Mouse (Mus musculus): ENCODE data around the gene Fxyd5. TPM values are rescaled to one million over a fixed set of nuclear protein-coding genes. Genes with fewer than 3 reads are reported as not detected.

Fxyd5 gene
- total RNA-seq, 2 experiments from 2014 or later = 20.2 to 22.7 TPM

DNA sequence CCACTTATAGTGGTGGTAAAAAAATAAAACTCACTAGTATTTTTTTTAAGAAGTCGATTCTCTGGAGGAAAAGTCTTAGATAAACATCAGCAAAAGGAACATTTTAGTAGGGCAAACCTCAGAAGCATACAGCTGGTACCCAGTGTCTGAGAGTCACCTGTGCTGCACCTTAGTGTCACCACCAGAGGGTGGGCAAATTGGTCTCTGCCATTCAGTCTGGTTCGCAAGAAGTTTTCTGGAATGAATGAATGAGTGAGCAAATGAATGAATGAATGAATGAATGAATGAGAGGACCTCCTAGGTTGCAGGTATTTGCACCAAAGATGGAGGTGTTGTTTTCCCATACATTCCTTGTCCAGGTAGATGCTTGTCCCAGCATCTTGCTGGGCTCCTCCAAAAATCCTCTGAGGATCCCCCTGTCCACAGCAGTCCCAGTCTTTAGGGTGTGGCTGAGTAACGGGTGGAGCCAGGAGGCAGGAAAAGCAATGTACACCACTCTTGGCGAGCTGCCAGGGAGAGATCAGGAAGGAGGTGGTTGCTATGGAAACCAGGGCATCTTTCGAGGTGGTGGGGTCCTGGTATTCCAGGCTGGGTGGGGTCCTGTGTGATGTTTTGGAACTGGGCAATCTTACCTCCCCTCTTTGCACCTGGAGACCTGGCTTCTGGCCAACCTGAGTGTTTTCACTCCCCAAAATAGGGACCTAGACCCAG is 7.0 kb upstream of the Fxyd5 start:
- peak in 1 of 2 experiments; percentile 42 for DNase-seq (ENCODE audit: extremely low spot score in 1 of 2, low spot score in 1 of 2)

GRCm38 (mm10) chr7:31041662-31042315 is 492 bp downstream of the Fxyd5 start:
- no peak for DNase-seq (ENCODE audit: extremely low spot score in 1 of 2, low spot score in 1 of 2)

GRCm38 (mm10) chr7:31041023-31041407 is 1.3 kb downstream of the Fxyd5 start:
- no peak for DNase-seq (ENCODE audit: extremely low spot score in 1 of 2, low spot score in 1 of 2)

DNA sequence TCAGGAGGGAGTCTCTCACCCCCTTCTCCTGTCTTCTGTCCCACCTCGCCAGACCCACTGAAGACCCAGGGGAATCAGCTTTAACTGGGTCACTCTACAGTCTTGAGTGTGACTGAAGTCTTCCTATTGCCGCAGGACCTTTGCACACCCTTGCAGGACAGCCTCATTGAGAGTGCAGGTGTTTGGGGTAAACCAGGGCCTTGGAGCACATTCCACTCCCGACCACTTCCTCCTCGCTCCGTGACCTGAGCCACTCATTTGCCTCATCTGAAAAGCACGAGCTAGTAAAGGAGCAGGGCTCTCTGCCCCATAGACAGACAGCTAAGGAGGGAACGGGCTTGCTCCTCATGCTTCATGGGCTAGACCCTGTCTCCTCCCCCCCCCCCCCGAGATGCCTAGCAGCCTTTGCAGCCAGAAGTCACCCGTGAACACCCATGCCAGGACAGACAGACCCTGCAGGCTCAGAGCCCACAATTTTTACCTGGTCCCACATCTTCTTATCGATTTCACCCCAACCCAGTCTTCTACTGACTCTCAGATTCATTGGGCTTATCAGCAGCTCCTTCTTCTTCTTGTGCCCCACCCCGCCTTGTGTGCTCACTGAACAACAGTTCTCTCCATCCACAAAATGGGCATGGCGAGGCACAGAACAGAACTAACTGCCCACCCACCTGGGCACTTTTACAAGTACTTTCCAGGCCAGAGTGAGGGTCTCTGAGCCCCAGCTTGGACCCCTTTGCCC is 1.8 kb downstream of the Fxyd5 start:
- no peak for DNase-seq (ENCODE audit: extremely low spot score in 1 of 2, low spot score in 1 of 2)

- no peak for DNase-seq (ENCODE audit: extremely low spot score in 1 of 2, low spot score in 1 of 2)
Measured at GRCm38 (mm10) chr7:31039011-31039410, 3.3 kb downstream of the Fxyd5 start.

DNA sequence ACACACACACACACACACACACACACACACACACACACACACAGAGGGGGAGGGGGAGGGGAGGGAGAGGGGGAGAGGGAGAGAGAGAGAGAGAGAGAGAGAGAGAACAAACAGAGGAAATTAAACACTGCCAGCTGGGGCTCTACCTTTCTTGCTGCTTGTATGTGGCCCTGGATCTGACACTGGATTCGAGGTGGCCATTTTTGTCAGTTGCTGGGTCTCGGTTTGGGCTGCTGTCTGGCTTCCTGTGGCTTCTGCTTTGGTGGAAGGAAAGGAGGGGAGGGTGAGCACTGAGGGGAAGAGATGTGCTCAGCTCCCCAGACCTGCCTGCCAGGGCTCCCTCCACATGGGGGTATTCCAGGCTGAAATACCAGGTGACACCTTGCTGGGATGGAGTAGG is 4.6 kb downstream of the Fxyd5 start:
- DNase-seq (ENCODE audit: extremely low spot score in 1 of 2, low spot score in 1 of 2) = no peak

GRCm38 (mm10) chr7:31036917-31037316 is 5.4 kb downstream of the Fxyd5 start:
- no peak for DNase-seq (ENCODE audit: extremely low spot score in 1 of 2, low spot score in 1 of 2)

DNA sequence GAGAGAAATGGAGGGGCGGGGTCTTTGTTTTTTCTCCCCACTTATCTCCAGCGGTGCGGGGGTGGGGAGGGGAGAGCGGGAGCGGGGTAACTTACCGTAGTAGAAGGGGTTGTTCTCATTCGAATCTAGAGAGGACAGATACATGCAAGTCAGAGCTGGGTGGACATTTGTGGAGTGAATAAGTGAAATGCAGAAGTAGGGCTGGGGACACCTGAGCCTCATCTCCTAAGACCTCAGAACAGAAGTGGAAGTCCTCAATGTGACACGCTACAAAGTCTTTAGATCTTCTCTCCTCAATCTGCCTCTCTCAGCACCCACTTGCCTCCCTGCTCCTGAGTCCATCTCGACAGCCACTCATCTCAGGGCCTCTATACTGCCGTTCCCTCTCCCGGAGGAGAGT is 7.0 kb downstream of the Fxyd5 start:
- no peak for DNase-seq (ENCODE audit: extremely low spot score in 1 of 2, low spot score in 1 of 2)

DNA sequence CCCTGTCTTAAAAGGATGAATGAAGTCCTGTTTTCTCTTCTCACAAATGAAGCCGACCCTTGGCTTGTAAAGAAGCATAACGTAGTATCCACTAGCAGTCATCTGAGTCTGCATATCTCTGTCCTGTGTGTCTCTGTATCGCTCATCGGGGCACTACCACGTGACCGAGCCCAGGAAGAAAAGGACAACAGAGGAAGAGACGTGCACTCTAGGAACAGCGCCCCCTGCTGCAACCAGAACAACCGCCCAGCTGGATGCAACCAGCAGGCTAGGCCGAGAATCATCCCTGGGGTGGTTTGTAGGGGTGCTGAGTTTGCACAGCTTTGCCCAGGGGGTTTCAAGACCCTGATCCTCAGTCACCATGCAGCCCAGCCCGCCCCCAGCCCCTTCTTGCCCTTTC is 7.5 kb downstream of the Fxyd5 start:
- no peak for DNase-seq (ENCODE audit: extremely low spot score in 1 of 2, low spot score in 1 of 2)

DNA sequence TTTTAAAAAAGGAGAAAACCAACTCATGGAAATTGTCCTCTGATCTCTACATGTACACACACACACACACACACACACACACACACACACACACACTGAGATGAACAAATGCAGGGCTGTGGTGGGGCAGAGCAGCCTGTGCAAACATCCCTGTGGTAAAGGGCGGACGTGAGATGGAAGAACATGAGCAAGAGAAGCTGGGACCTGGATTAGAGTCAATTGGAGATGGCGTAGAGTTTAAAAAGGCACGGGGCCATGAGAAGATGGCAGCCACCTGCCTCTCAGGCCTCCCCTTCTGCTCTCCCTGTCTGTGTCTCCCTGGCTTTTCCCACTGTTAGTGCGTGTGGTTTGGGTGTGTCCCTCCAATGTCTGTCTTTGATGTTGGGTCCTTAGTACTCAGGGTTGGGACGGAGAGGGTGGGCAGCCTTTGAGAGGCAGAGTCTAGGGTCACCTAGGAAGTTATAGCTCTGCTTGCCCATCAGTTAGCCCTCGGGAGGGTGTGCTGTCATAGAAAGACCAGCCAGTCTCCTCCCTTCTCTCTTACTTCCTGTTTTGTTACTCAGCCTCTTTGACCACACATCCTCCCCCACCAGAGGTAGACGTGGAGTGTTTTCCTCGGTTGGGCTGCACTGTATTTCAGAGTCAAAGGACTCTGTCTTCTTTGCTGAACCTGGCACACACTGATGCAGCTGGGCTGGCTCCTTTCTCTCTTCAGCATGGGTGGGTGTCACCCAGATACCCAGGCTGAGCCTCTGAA is 8.7 kb downstream of the Fxyd5 start:
- DNase-seq (ENCODE audit: extremely low spot score in 1 of 2, low spot score in 1 of 2) = no peak

- DNase-seq (ENCODE audit: extremely low spot score in 1 of 2, low spot score in 1 of 2) = no peak
Measured at GRCm38 (mm10) chr7:31031731-31032130, 10.6 kb downstream of the Fxyd5 start.

GRCm38 (mm10) chr7:31030717-31031116 is 11.6 kb downstream of the Fxyd5 start:
- DNase-seq (ENCODE audit: extremely low spot score in 1 of 2, low spot score in 1 of 2) = no peak

DNA sequence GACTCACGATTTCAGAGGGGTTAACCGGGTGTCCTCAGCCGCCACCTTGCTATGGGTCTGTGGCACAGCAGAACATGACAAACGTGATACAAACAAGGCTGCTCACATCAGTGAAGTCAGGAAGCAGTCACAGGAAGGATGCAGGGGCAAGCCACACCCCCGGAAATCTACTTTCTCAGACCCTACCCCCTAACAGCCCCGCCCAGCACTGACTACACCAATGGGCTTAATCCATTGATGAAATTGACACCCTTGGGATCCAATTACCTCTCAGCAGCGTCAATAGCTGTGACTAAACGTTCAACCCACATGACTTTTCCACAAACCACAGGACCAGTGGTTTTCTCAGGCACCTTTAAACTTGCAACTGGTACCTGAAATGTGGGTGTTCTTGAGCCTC is 13.7 kb downstream of the Fxyd5 start:
- no peak for DNase-seq (ENCODE audit: extremely low spot score in 1 of 2, low spot score in 1 of 2)

DNA sequence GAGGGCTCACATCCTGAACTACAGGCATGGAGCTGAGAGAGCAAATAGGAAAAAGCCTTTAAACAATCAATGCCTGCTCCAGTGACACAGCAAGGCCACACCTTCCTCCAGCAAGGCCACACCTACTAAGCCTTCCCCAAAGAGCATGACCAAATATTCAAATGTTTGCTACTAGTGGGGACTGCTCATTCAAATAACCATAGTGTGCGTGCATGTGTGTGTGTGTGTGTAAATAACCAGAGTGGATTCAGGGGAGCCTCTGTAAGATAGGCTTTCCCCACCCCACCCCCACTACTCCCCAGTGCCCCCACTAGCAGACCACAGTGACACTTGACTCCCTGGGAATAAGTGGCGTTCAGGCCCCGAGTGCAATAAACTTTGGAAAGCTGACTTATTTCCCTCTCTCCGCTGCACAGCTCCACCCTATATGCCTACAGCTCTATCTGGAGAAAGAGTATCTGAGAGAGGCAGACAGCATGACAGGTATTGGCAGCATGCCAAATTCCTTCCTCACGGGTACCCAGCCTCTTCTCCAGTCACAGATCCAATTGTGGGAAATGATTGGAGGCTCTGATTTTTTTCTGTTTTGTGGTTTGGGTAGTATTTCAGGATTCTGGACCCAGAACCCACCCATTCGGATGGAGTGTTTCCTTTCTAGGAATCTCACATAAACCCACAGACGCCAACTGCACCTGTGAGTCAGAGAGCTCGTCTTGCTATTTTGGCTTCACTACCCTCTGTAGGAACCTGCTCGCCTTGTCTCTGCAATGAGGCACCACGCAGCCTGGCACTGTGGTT is 25.0 kb downstream of the Fxyd5 start:
- DNase-seq (ENCODE audit: extremely low spot score in 1 of 2, low spot score in 1 of 2) = peak in 1 of 2 experiments; percentile 13

DNA sequence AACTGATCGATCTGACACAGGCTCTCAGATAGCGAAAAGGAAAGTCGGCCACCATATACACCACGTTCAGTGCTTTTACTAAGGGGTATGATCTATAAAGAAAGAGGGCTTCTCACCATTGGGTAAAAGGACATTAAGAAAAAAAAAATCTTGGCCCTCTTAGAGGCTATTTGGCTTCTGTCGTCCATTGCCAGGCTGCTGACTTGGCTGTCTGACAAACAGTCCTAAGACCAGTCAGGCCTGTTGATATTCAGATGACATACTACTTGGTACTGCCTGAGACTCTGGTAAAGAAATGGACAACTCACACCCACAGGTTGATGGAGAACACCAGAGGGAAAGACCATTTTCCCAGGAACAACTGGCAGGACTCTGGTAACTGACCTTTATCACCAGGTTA is 29.3 kb downstream of the Fxyd5 start:
- no peak for DNase-seq (ENCODE audit: extremely low spot score in 1 of 2, low spot score in 1 of 2)

DNA sequence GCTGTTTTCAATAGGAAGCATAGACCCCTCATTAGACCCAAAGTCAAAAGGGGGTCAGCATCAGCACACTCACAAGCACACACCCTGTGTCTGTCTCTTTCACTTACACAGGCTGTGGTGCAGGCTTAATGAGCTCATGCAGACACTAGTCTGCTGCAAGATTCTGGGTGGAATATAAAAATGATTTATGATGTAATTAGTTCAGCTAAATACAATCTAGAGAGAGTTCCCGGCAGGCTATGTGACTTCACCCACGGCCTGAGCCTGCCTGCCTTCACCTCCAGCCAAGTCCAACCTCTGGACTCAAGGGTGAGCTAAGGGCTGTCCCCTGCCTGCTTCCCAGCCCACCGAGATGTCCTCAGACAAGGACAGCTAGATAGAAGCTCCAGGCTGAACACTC is 33.4 kb downstream of the Fxyd5 start:
- no peak for DNase-seq (ENCODE audit: extremely low spot score in 1 of 2, low spot score in 1 of 2)

GRCm38 (mm10) chr7:31008175-31008574 is 34.1 kb downstream of the Fxyd5 start:
- no peak for DNase-seq (ENCODE audit: extremely low spot score in 1 of 2, low spot score in 1 of 2)

DNA sequence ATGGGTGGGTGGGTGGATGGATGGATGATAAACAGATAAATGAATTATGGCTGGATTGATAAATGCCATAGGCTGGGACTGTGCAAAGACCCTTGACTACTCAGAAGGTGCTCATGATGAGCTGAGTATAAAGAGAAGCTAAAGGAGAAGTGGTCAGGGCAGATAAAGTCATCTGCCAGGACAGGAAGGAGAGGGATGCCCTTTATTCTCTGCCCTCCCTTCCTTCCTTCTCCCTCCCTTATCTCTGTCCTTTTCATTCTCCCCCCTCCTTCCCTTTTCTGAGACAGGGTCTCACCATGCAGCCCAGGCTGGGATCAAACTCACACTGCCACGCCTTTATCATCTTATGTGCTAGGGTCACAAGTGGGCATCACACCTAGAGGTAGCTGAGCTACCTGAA is 34.5 kb downstream of the Fxyd5 start:
- DNase-seq (ENCODE audit: extremely low spot score in 1 of 2, low spot score in 1 of 2) = no peak

DNA sequence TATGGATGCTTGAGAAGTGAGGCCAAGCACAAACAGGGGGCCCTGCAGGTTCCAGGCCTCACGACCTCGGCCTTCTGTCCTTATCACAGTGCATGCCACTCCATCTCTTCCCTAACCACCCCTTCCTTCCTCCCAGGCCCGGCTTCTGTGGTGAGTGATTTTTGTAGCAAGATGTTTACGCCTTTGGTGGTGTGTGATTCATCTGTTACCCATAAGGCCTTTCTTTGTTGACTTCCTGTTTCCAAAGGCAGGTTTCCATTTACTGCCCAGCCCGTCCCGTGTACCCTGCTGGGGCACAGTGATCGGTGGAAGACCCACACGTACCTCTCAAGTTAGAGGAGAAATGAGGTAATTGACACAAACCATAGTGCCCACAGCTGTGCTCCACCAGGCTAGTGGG is 39.6 kb downstream of the Fxyd5 start:
- no peak for DNase-seq (ENCODE audit: extremely low spot score in 1 of 2, low spot score in 1 of 2)

GRCm38 (mm10) chr7:31000505-31001020 is 41.7 kb downstream of the Fxyd5 start:
- DNase-seq (ENCODE audit: extremely low spot score in 1 of 2, low spot score in 1 of 2) = no peak

All from layer of hippocampus, postnatal 25 days (tissue).